Mouse (Mus musculus): ENCODE results near the gene Upf3a.
A peak's percentile ranks its signal among the peaks of the same experiment; 100 is the strongest.
"Not testable (repeated sequence)": the region's sequence is repeated elsewhere in the genome, so short reads cannot be mapped to it uniquely, and the experiment has no call there.

The Upf3a gene

GRCm38 (mm10) chr8:13785250-13785763 is at the start of gene Upf3a:
Gene Upf3a, plus strand, starts transcription at chr8:13785615.
- peak; percentile 90 for DNase-seq (ENCODE audit: low spot score)

DNA sequence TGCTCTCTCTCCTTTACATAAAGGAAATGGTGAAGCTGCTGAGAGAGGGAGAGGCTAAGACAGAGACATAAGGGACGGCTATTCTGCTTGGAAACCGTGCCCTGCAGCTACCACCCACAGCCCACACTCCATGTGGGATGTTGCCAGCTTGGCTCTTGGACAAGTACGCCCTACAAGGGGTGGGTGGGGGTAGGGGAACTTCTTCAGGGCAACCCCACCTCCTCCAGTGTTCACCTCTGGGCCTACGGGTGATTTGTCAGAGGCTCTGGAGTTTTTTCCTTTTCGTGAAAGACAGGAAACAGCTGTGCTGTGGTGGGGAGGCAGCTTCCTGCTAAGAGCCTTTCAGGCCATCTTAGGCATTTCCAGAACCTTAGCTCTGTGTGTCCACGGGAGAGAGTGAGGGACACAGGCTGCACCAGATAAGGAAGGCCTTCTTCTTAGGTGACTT is 45.1 kb upstream of the Upf3a start:
- DNase-seq (ENCODE audit: low spot score): no peak

DNA sequence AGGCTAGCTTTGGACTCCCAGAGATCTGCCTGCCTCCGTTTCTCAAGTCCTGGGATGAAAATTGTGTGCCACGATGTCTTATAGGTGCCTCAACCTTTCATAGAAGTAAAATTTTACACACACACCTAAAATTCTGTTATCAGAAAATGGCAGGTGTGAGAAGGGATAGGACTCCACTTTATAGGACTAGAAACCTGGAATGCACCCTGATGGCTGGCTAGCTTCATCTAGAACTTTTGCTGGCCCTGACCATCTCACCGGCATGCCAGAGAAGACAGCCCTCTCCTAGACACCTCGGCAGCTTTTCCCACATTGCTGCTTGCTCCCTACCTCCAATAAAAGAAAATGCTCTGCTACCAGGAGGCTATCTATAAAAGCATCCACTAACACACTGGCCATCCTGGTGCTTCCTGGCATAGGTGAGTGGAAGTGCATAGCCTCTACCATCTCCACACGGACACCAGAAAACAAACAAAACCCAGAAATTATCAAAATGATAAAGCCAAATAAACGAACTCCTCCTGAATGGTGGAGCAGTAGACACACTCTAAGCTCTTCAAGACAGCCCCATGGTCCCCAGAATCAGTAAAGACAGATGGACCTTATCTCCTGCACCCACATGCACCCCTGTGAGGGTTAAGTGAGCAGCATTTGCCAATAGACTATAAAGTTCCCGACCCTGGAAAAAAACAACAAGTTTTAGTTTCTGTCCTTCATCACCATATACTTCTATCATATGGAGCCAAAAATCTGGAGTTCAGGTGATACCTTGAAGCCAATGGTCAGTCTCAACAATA is 44.4 kb upstream of the Upf3a start:
- DNase-seq (ENCODE audit: low spot score): no peak

DNA sequence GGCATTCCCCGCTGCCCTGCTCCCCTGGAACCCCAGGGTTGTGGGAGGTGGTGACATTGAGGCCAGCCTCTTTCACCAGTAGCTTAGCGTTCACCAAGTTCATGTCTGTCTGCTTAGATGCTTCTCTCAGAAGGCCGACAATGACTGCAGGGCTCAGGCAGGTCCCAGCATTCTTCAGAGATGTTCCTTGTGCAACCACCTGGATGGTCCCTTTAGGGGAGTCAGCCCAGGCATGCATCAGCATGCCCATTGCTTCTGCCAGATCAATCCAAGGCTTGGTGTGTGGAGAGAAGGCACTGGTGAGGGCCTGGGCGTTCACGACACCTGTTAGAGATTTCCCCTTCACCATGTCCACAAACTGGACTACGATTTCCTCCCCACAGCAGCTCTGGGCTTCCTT is 39.2 kb upstream of the Upf3a start:
- DNase-seq (ENCODE audit: low spot score): not testable (repeated sequence)

DNA sequence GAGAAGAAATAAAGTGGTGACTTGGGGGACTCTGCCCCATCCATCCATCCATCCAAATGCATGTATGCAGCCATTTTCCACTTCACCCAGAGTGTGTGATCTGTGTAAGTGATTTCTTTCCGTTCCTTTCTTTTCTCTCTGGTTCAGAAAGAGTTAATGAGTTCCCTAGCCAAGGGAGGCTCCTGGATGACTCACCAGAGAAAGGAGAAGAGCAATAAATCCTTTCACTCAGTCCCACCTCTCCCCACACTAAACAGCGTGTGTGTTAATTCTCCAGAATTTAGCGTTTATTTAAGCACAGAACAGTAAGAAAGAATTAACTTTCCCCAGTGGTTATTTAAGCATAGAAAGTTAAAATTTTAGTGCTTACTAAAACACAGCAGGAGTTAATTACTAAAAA is 37.8 kb upstream of the Upf3a start:
- no peak for DNase-seq (ENCODE audit: low spot score)

GRCm38 (mm10) chr8:13753680-13754079 is 31.7 kb upstream of the Upf3a start:
- peak; percentile 71 for DNase-seq (ENCODE audit: low spot score)

DNA sequence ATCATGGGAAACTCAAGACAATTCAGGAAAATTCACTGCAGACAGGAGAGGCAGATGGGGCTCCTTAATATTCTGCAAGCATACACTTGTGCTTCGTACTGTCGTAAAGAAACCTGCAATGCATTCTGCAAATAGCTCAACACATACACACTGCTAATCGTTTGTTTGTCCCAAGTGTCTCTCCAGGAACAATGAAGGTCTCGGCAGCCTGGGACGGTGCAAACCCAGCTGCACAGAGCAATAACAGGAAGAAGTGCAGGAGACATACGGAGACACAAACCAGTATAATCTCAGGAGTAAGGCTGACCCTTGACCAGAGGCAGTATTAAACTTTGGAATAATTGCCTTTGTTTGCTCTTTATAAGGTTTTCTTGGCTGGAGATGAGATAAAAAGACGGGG is 28.9 kb upstream of the Upf3a start:
- DNase-seq (ENCODE audit: low spot score): no peak

- DNase-seq (ENCODE audit: low spot score): peak; percentile 89
These were observed 28.2 kb upstream of the Upf3a start, which contains the start of gene Cdc16 for GRCm38 (mm10) chr8:13756982-13757804. Gene Cdc16, plus strand, starts transcription at chr8:13757676.

DNA sequence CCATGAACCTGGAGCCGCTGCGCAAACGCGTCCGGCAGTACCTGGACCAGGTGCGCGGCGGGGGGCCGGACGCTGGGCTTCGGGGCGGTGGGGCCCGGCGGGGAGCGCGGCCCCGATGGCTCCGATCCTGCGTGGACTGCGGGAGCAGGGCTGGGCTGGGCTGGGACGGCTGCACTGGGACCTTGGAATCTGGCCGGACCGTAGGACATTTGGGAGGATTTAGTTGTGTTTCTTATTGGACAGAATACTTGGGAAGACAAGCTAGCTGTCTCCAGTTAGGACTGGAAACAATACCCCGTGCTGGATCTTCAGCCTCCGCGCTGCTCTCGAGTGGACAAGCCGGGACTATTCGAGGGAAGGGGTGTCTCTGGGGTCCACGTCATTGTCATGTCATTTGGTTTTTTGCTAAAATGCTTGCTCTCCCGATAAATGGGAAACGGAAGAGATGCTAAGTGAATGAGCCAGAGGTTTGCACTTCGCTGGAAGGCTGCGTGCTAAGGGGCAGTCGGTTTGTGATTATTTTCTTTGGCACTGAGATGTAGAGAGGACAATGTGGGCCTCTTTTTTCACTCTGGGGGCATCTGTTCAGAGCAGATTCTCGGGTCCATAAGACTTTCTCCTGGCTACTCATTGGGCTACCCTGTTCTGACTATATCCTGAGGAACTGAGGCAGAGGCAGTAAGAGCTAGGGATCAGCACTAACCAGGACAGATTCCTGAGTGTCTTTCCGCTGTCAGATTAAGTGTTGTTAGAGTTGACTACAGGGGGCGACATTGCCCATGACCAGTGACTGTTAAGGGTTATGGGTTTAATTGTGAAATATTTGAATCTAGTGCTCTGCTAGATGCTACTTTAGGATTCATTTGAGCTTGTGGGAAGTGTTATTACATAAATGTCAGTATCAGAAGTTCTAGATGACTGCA is 27.3 kb upstream of the Upf3a start:
- DNase-seq (ENCODE audit: low spot score): peak; percentile 55

- DNase-seq (ENCODE audit: low spot score): no peak
These were observed 16.2 kb upstream of the Upf3a start for GRCm38 (mm10) chr8:13769206-13769605.

- no peak for DNase-seq (ENCODE audit: low spot score)
These were observed 4.9 kb upstream of the Upf3a start for GRCm38 (mm10) chr8:13780536-13780935.

- DNase-seq (ENCODE audit: low spot score): peak; percentile 97
These were observed 417 bp downstream of the Upf3a start for GRCm38 (mm10) chr8:13785764-13786299.

DNA sequence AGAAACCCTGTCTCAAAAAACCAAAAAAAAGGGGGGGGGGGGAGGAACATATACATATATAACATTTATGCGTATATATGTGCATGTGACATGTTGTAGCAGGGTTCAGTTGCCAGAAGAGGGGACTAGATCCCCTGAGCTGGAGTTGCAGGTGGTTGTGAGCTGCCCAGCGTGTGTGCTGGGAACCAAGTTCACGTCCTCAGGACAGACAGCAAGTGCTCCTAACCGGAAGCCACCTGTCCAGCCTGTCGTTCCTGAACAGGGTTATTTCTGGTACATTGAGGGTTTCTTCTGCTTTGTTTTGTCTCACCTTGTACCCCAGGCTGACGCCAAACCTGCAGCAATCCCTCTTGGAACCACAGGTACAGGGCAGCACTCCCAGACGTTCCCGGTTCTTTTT is 4.2 kb downstream of the Upf3a start:
- no peak for DNase-seq (ENCODE audit: low spot score)

- no peak for DNase-seq (ENCODE audit: low spot score)
These were observed 7.8 kb downstream of the Upf3a start for GRCm38 (mm10) chr8:13793097-13793745.

DNA sequence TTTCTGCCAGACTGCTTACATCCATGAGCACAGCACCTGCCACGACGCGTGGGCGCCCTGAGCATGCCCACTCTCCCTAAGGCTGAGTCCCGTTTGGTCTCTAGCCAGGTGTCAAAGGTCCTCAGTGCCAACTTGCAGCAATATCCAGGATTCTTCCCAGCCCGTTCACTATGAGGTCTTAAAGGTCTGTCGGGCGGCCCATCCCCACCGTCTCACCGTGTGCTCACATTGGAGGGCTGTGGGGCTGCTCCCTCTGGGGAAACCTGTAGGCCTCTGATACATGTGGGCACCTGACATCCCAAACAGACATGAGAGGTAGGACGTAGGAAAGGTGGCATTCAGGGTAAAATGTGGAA is 8.3 kb downstream of the Upf3a start:
- no peak for DNase-seq (ENCODE audit: low spot score)

DNA sequence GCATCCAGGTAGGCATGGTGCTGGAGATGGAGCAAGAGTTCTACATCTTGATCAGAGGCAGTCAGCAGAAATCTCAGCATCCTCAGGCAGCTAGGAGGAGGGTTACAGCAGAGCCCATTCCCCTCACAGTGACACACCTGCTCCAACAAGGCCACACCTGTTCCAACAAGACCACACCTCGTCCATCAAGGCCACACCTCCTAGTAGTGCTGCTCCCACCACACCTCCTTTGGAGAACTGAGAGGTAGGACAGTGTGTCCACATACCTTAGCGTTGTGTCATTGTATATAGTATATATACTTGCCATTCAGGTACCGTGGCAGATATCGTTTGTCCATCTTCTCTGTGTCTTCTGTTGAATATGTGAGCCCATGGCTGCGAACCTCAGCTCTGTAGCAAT is 12.3 kb downstream of the Upf3a start:
- no peak for DNase-seq (ENCODE audit: low spot score)

- no peak for DNase-seq (ENCODE audit: low spot score)
These were observed 14.2 kb downstream of the Upf3a start for GRCm38 (mm10) chr8:13799566-13799965.

DNA sequence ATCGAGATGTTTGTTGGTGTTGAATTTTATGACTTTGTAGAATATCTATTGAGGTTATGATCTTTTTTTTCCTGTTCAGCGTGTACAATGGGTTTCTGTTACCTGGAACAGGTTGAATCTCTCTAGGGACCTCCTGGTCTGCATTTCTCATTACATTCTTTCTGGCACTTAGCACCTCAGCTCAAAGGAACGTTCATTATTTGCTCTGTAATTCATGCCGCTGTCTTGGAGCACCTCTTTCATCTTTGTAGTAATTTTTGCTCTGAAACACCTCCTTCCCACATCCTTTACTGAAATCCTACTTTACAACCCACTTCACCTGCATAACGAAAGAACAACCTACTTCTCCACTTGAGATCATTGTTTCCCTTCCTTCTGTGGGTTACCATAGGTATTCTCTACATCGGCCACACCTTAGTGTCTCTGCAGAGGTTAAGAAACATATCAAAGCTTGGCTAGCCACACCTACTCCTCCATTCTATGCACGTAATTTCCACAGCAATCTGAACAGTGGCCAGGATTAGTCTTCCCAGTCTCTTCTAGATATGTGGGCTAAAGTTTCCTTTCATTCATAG is 43.3 kb downstream of the Upf3a start:
- no peak for DNase-seq (ENCODE audit: low spot score)

DNA sequence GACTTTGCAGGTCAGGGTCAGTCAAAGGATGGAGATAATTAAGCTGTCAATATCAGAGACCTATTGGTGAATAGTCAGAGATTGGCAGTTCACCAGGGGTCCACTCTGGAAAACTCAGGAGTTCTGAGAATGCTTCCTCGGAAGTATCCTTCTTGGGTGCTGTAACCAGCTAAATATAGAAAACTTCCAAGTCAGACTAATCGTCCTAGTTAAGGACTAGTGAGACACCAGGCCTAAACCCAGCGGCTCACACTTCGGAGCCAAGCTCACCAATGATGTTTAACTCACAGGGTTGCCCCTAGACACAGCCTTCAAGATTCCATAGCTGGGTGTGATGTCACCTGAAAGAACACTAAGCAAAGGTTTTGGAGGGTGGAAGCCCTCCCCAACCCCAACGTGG is 52.9 kb downstream of the Upf3a start, which contains the start of gene AF366264:
TSS of gene AF366264 (minus strand) at position 101 of the 400 bp plus-strand sequence.
- DNase-seq (ENCODE audit: low spot score): not testable (repeated sequence)

DNA sequence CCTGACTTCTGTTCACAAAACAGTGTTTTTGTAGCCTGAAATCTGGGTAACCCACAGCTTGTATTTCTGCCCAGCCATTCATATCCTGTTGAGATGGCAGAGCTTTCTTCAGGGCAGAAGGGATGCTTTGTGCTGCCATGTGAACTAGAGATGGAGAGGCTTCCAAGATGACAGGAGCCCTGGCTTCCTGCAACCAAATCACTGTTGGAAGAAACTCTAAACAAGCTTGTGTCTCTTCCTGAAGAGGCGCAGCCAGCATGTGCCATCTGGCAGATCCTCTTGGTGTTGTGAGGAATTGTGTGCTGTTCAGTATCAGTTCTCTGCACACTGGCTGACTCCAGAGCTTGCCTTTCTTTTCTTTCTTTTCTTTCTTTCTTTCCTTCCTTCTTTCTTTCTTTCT is 57.9 kb downstream of the Upf3a start:
- not testable (repeated sequence) for DNase-seq (ENCODE audit: low spot score)

All from layer of hippocampus, adult 11-12 months (tissue).